Mouse (Mus musculus) G1E (cell line): Measurements from ENCODE around the gene Kalrn. TPM values are rescaled to one million over a fixed set of nuclear protein-coding genes. Genes with fewer than 3 reads are reported as not detected.

Experiments used
- ATAC-seq: 2 replicates; pipeline ENCODE4 v1.8.0; 2016; ENCODE audit warnings: mild to moderate bottlenecking; ENCODE audit not compliant: insufficient number of reproducible peaks, poor library complexity, low FRiP score, severe bottlenecking; ENCODE audit errors: extremely low read depth
- DNase-seq: peaks from one replicate; pipeline ENCODE4 v3.0.0; 2012; ENCODE audit warnings: low spot score
- H3K27me3 ChIP-seq: 2 replicates; pipeline ENCODE4 v1.6.1; 2012; ENCODE audit warnings: mild to moderate bottlenecking, low read length, inconsistent platforms; ENCODE audit not compliant: insufficient read depth
- H3K36me3 ChIP-seq: replicated peaks from 2 replicates; pipeline ENCODE3; 2012; ENCODE audit warnings: mild to moderate bottlenecking, inconsistent platforms
- H3K4me1 ChIP-seq: 2 replicates; pipeline ENCODE4 v1.6.1; 2012; ENCODE audit warnings: low read depth, low read length, inconsistent platforms, mixed read lengths; ENCODE audit not compliant: insufficient read depth
- H3K4me3 ChIP-seq: 2 replicates; pipeline ENCODE4 v1.5.1; 2012; ENCODE audit warnings: low read depth, mild to moderate bottlenecking, inconsistent platforms, low read length, moderate library complexity, mixed read lengths
- H3K9me3 ChIP-seq: replicated peaks from 2 replicates; pipeline ENCODE4 v1.6.1; 2012; ENCODE audit warnings: inconsistent platforms
- CTCF ChIP-seq: IDR thresholded peaks from 2 replicates; pipeline ENCODE4 v1.5.1; 2012; ENCODE audit warnings: low read depth, low read length, inconsistent platforms, mixed read lengths
- GATA1 ChIP-seq: IDR thresholded peaks from 2 replicates; pipeline ENCODE4 v1.6.1; 2012; ENCODE audit warnings: borderline replicate concordance, low read length, inconsistent platforms, mixed read lengths
- GATA2 ChIP-seq: IDR thresholded peaks from 2 replicates; pipeline ENCODE4 v1.6.1; 2012; ENCODE audit warnings: low read depth, low read length, inconsistent platforms, borderline replicate concordance
- POLR2AphosphoS5 ChIP-seq: IDR thresholded peaks from 2 replicates; pipeline ENCODE4 v1.6.1; 2012; ENCODE audit warnings: low read depth, low read length, inconsistent platforms; ENCODE audit not compliant: insufficient replicate concordance
- TAL1 ChIP-seq: conservative IDR thresholded peaks from 2 replicates; pipeline ENCODE4 v1.6.1; 2012; ENCODE audit warnings: low read depth, low read length, inconsistent platforms, mixed read lengths
- polyA plus RNA-seq: library from polyadenylated mRNA; stranded (reverse); fragments of >175 nt; gene quantifications from 2 replicates; pipeline ENCODE4 v1.2.3, GENCODE M21; 2012
- total RNA-seq, 2 experiments: library from RNA; stranded (forward) in 1 of 2; stranded (reverse) in 1 of 2; fragments of 200-1000 nt in 1 of 2; fragments of >200 nt in 1 of 2; fragmentation: Nextera tagmentation in 1 of 2; gene quantifications; 2 replicates each; pipeline ENCODE4 v1.2.3; 2014 to 2017

Gene Kalrn
- total and polyA plus RNA-seq, 3 experiments: 0.88 to 2.8 (median 1.8) TPM

- H3K27me3 ChIP-seq: peaks cover 6% of the 10 kb centered on the region
- TF ChIP-seq CTCF (no peak), TAL1 (no peak), GATA1 (no peak), GATA2 (no peak), POLR2AphosphoS5 (no peak)
- H3K4me3 ChIP-seq: no peak overlapping the region
- no peak for ATAC-seq
- no peaks in the 10 kb centered on the region for H3K36me3 ChIP-seq
- H3K4me1 ChIP-seq: no peaks in the 10 kb centered on the region
- DNase-seq: no peak
- no peaks in the 10 kb centered on the region for H3K9me3 ChIP-seq
Measured at GRCm38 (mm10) chr16:34469277-34469868, 104.0 kb downstream of the Kalrn start.

- ATAC-seq (no peak), DNase-seq (no peak)
- Histone ChIP-seq H3K36me3 (no peaks in the 10 kb centered on the region), H3K4me3 (no peak overlapping the region), H3K27me3 (peaks cover 6% of the 10 kb centered on the region), H3K9me3 (no peaks in the 10 kb centered on the region), H3K4me1 (no peaks in the 10 kb centered on the region)
- no peak for TF ChIP-seq POLR2AphosphoS5
- no peak for TF ChIP-seq CTCF
- no peak for TF ChIP-seq GATA1
- no peak for TF ChIP-seq GATA2
- TF ChIP-seq TAL1: no peak
Measured at GRCm38 (mm10) chr16:34466649-34467048, 106.7 kb downstream of the Kalrn start.

- Histone ChIP-seq H3K36me3 (no peaks in the 10 kb centered on the region), H3K9me3 (no peaks in the 10 kb centered on the region), H3K4me1 (no peaks in the 10 kb centered on the region), H3K4me3 (no peak overlapping the region), H3K27me3 (peaks cover 3% of the 10 kb centered on the region; the same call in 1 of the 2 replicates)
- DNase-seq (no peak), ATAC-seq (no peak)
- TF ChIP-seq GATA2 (no peak), TAL1 (no peak), POLR2AphosphoS5 (no peak), GATA1 (no peak), CTCF (no peak)
Measured at GRCm38 (mm10) chr16:34456314-34456713, 117.0 kb downstream of the Kalrn start.

- no peaks in the 10 kb centered on the region for H3K9me3 ChIP-seq
- no peaks in the 10 kb centered on the region for H3K4me1 ChIP-seq
- DNase-seq (no peak), ATAC-seq (no peak)
- TF ChIP-seq POLR2AphosphoS5 (no peak), GATA2 (no peak), TAL1 (no peak), GATA1 (no peak), CTCF (no peak)
- H3K27me3 ChIP-seq: peaks cover 4% of the 10 kb centered on the region; the same call in 1 of the 2 replicates
- no peak overlapping the region for H3K4me3 ChIP-seq
- no peaks in the 10 kb centered on the region for H3K36me3 ChIP-seq
Measured at GRCm38 (mm10) chr16:34445666-34446065, 127.7 kb downstream of the Kalrn start.

GRCm38 (mm10) chr16:34441704-34442103, 131.6 kb downstream of the Kalrn start:
- DNase-seq (no peak), ATAC-seq (no peak)
- H3K27me3 ChIP-seq: no peaks in the 10 kb centered on the region
- no peak overlapping the region for H3K4me3 ChIP-seq
- no peaks in the 10 kb centered on the region for H3K4me1 ChIP-seq
- H3K9me3 ChIP-seq: no peaks in the 10 kb centered on the region
- H3K36me3 ChIP-seq: no peaks in the 10 kb centered on the region
- TF ChIP-seq CTCF (no peak), GATA1 (no peak), POLR2AphosphoS5 (no peak), GATA2 (no peak), TAL1 (no peak)

GRCm38 (mm10) chr16:34440994-34441414, 132.3 kb downstream of the Kalrn start:
- DNase-seq (no peak), ATAC-seq (no peak)
- Histone ChIP-seq H3K4me3 (no peak overlapping the region), H3K27me3 (no peaks in the 10 kb centered on the region), H3K36me3 (no peaks in the 10 kb centered on the region), H3K4me1 (no peaks in the 10 kb centered on the region), H3K9me3 (no peaks in the 10 kb centered on the region)
- TF ChIP-seq GATA1: no peak
- no peak for TF ChIP-seq POLR2AphosphoS5
- no peak for TF ChIP-seq CTCF
- TF ChIP-seq GATA2: no peak
- no peak for TF ChIP-seq TAL1
